Mouse (Mus musculus) myocyte (in vitro differentiated cells): ENCODE results near the gene Sertad4.

Experiments
- CEBPB ChIP-seq: IDR thresholded peaks from 2 replicates; pipeline ENCODE4 v1.6.1; 2011; ENCODE audit warnings: mild to moderate bottlenecking, moderate library complexity; ENCODE audit not compliant: poor library complexity, insufficient read depth, severe bottlenecking
- E2F4 ChIP-seq: IDR thresholded peaks from one replicate; pipeline ENCODE4 v1.6.1; 2011; ENCODE audit warnings: mild to moderate bottlenecking, control low read depth, moderate library complexity; ENCODE audit not compliant: insufficient read depth
- MAX ChIP-seq: IDR thresholded peaks from one replicate; pipeline ENCODE4 v1.6.1; 2011; ENCODE audit warnings: low read depth, mild to moderate bottlenecking, control low read depth
- MYOD1 ChIP-seq, 3 experiments: IDR thresholded peaks; one replicate each; pipeline ENCODE4 v1.6.1; 2011; ENCODE audit warnings: control low read depth in 2 of 3, low read depth in 2 of 3, mild to moderate bottlenecking in 2 of 3, moderate library complexity in 1 of 3; ENCODE audit not compliant: insufficient read length in 2 of 3, control insufficient read depth in 1 of 3
- MYOG ChIP-seq, 3 experiments: IDR thresholded peaks; one replicate each; pipeline ENCODE4 v1.6.1; 2011; ENCODE audit warnings: control low read depth in 2 of 3, low read depth in 2 of 3, mild to moderate bottlenecking in 2 of 3; ENCODE audit not compliant: insufficient read length in 2 of 3, control insufficient read depth in 1 of 3, insufficient read depth in 1 of 3
- POLR2A ChIP-seq: IDR thresholded peaks from one replicate; pipeline ENCODE4 v1.6.1; 2011; ENCODE audit warnings: low read depth, mild to moderate bottlenecking, control low read depth, moderate library complexity; ENCODE audit not compliant: insufficient read length
- POLR2AphosphoS2 ChIP-seq: IDR thresholded peaks from one replicate; pipeline ENCODE4 v1.6.1; 2011; ENCODE audit warnings: low read depth, control low read depth; ENCODE audit not compliant: insufficient read length
- TCF12 ChIP-seq: IDR thresholded peaks from one replicate; pipeline ENCODE4 v1.6.1; 2011; ENCODE audit warnings: mild to moderate bottlenecking, control low read depth; ENCODE audit not compliant: poor library complexity, insufficient read depth, severe bottlenecking
- USF1 ChIP-seq: IDR thresholded peaks from one replicate; pipeline ENCODE4 v1.6.1; 2011; ENCODE audit warnings: low read depth, mild to moderate bottlenecking, control low read depth, moderate library complexity

GRCm38 (mm10) chr1:192861305-192861960 lies 5.9 kb upstream of the Sertad4 start:
- TF ChIP-seq USF1, result no peak
- no peak for TF ChIP-seq POLR2A
- TF ChIP-seq MYOD1 (IDR thresholded peaks at IDR 0.05; ENCODE audit: control insufficient read depth in 1 of 3, insufficient read length in 2 of 3, low read depth in 2 of 3), result no peak
- no peak for TF ChIP-seq CEBPB
- TF ChIP-seq MAX, result no peak
- no peak for TF ChIP-seq E2F4
- TF ChIP-seq POLR2AphosphoS2, result no peak
- no peak for TF ChIP-seq MYOG (IDR thresholded peaks at IDR 0.05; ENCODE audit: control insufficient read depth in 1 of 3, insufficient read depth in 1 of 3, insufficient read length in 2 of 3, low read depth in 2 of 3)
- no peak for TF ChIP-seq TCF12
